ENCODE assay signal across 11 mouse cellular contexts in the genomic region with DNA sequence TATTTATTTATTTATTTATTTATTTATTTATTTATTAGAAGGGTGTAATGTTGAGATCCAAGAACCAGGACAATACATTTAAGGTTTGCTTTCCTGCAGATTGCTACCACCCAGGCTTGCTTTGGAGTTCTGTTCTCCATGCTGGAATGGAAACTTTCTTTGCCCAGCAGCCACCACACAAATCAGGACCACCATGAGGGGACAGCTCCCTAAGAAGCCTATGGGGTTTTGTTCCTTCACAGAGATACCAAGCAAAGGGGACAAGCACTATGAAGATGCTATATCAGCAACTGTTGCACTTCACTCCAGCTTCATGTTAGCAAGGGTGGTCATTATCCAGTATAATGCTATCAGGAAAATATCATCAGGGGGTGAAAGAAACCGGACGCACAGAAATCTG.
DNase-seq lines count a peak whose midpoint lies in the region; ATAC-seq and TF ChIP-seq lines count a peak whose summit lies in the region.
"Had no signal": no experiment of that assay in that cellular context is flagged by ENCODE, and none has a peak within 500 bp of the region (broad histone marks: within the 10 kb centered on the region; RNA-seq: fewer than 3 reads in every experiment).

No protein-coding gene starts in this region.

- no peaks in the 10 kb centered on the region for H3K4me1 ChIP-seq in heart, embryonic 10.5 days
- H3K4me1 ChIP-seq in midbrain, embryonic 11.5 days (ENCODE audit: control insufficient read depth, insufficient read depth, low read length) = no peaks in the 10 kb centered on the region
- no peaks in the 10 kb centered on the region for H3K4me1 ChIP-seq in midbrain, postnatal 0 days (ENCODE audit: insufficient read depth, low read length)
- H3K4me1 ChIP-seq: embryonic facial prominence, embryonic 12.5 days; stomach, embryonic 15.5 days had no signal

- H3K4me2 ChIP-seq in midbrain, embryonic 11.5 days = no peak overlapping the region
- no peak overlapping the region for H3K4me2 ChIP-seq in midbrain, postnatal 0 days (ENCODE audit: low read depth, low read length, poor library complexity, severe bottlenecking)
- H3K4me2 ChIP-seq: embryonic facial prominence, embryonic 12.5 days; stomach, embryonic 15.5 days had no signal

- intact Hi-C loops in heart, postnatal 25 days (cut with DNase I) = no loop called here
- intact Hi-C loops in left cerebral cortex, postnatal 4 days (cut with DNase I) = no loop called here

- H3K36me3 ChIP-seq in heart, embryonic 10.5 days = no peaks in the 10 kb centered on the region
- H3K36me3 ChIP-seq in midbrain, embryonic 11.5 days (ENCODE audit: control insufficient read depth, insufficient read depth, low read length) = no peaks in the 10 kb centered on the region
- no peaks in the 10 kb centered on the region for H3K36me3 ChIP-seq in midbrain, postnatal 0 days (ENCODE audit: insufficient read depth, low read length)
- H3K36me3 ChIP-seq: embryonic facial prominence, embryonic 12.5 days; stomach, embryonic 15.5 days had no signal

- H3K27me3 ChIP-seq in heart, embryonic 10.5 days (ENCODE audit: insufficient read depth, poor library complexity, severe bottlenecking) = no peaks in the 10 kb centered on the region
- H3K27me3 ChIP-seq in midbrain, embryonic 11.5 days (ENCODE audit: control insufficient read depth, insufficient read depth, low read length) = no peaks in the 10 kb centered on the region
- no peaks in the 10 kb centered on the region for H3K27me3 ChIP-seq in midbrain, postnatal 0 days (ENCODE audit: insufficient read depth, low read length)
- H3K27me3 ChIP-seq: embryonic facial prominence, embryonic 12.5 days; stomach, embryonic 15.5 days had no signal

- no peaks in the 10 kb centered on the region for H3K9me3 ChIP-seq in heart, embryonic 10.5 days
- no peaks in the 10 kb centered on the region for H3K9me3 ChIP-seq in midbrain, embryonic 11.5 days (ENCODE audit: control insufficient read depth, low read length)
- no peaks in the 10 kb centered on the region for H3K9me3 ChIP-seq in midbrain, postnatal 0 days (ENCODE audit: low read length)
- H3K9me3 ChIP-seq: embryonic facial prominence, embryonic 12.5 days; stomach, embryonic 15.5 days had no signal

- ATAC-seq in midbrain, embryonic 11.5 days (ENCODE audit: low FRiP score) = no peak
- no peak for ATAC-seq in midbrain, postnatal 0 days (ENCODE audit: low FRiP score)

- no peak overlapping the region for H3K27ac ChIP-seq in heart, embryonic 10.5 days
- H3K27ac ChIP-seq in midbrain, embryonic 11.5 days (ENCODE audit: low read depth, low read length) = no peak overlapping the region
- H3K27ac ChIP-seq in midbrain, postnatal 0 days (ENCODE audit: low read depth, low read length) = no peak overlapping the region
- H3K27ac ChIP-seq: embryonic facial prominence, embryonic 12.5 days; stomach, embryonic 15.5 days had no signal

- no peak for TF ChIP-seq CTCF in midbrain, postnatal 0 days (IDR thresholded peaks at IDR 0.05)

- WGBS in heart, embryonic 10.5 days = 65% methylated on average over 2 of the region's 2 CpGs
- 82% methylated on average over 2 of the region's 2 CpGs for WGBS in midbrain, embryonic 11.5 days
- 86% methylated on average over 2 of the region's 2 CpGs for WGBS in midbrain, postnatal 0 days

- peak; percentile 77 for DNase-seq in heart, embryonic 10.5 days (ENCODE audit: low spot score)
- DNase-seq in heart, postnatal 25 days (ENCODE audit: low spot score) = no peak
- DNase-seq in midbrain, embryonic 11.5 days (ENCODE audit: low spot score, missing footprints) = peak; percentile 82
- no peak for DNase-seq in midbrain, postnatal 0 days (ENCODE audit: low spot score)
- DNase-seq in embryo, embryonic 9.5 days (ENCODE audit: extremely low spot score) = peak; percentile 53
- peak; percentile 15 for DNase-seq in ovary, postnatal 14 days (ENCODE audit: low spot score)
- DNase-seq in left cerebral cortex, postnatal 4 days = no peak
- no peak for DNase-seq in cerebellum, adult 11 months
- DNase-seq: lung, adult 2 months had no signal

- H3K9ac ChIP-seq in midbrain, embryonic 11.5 days (ENCODE audit: low read length) = no peak overlapping the region
- no peak overlapping the region for H3K9ac ChIP-seq in midbrain, postnatal 0 days (replicated peaks; ENCODE audit: low read length, poor library complexity, severe bottlenecking)
- H3K9ac ChIP-seq: embryonic facial prominence, embryonic 12.5 days; stomach, embryonic 15.5 days had no signal

- no peak overlapping the region for H3K4me3 ChIP-seq in heart, embryonic 10.5 days
- no peak overlapping the region for H3K4me3 ChIP-seq in midbrain, embryonic 11.5 days (ENCODE audit: low read depth, low read length)
- no peak overlapping the region for H3K4me3 ChIP-seq in midbrain, postnatal 0 days (ENCODE audit: low read depth, low read length)
- H3K4me3 ChIP-seq: embryonic facial prominence, embryonic 12.5 days; stomach, embryonic 15.5 days had no signal

Comparison
In these comparisons a context has a peak if more than half of its experiments do, and no peak if none do; other contexts are left out.
1. DNase-seq: peak in heart, embryonic 10.5 days (single experiment), midbrain, embryonic 11.5 days (single experiment), embryo, embryonic 9.5 days (single experiment) and ovary, postnatal 14 days (single experiment); none in heart, postnatal 25 days (single experiment), midbrain, postnatal 0 days (single experiment), left cerebral cortex, postnatal 4 days (single experiment) and cerebellum, adult 11 months (single experiment).